ENCODE assay signal across 25 mouse cellular contexts in genomic region chr11:69563373-69563772, GRCm38 (mm10). TPM values are rescaled to one million over a fixed set of nuclear protein-coding genes. Genes with fewer than 3 reads are reported as not detected.
DNase-seq lines count a peak whose midpoint lies in the region; ATAC-seq lines count a peak whose summit lies in the region.
"Had no signal": no experiment of that assay in that cellular context is flagged by ENCODE, and none has a peak within 500 bp of the region (broad histone marks: within the 10 kb centered on the region; RNA-seq: fewer than 3 reads in every experiment).

No protein-coding gene starts in this region.

- no peak overlapping the region for H3K4me2 ChIP-seq in heart, embryonic 13.5 days
- H3K4me2 ChIP-seq in neural tube, embryonic 12.5 days (replicated peaks): no peak overlapping the region
- H3K4me2 ChIP-seq in neural tube, embryonic 15.5 days: no peak overlapping the region
- H3K4me2 ChIP-seq: embryonic facial prominence, embryonic 13.5 days; hindbrain, embryonic 15.5 days; intestine, embryonic 15.5 days; liver, embryonic 12.5 days; neural tube, embryonic 13.5 days had no signal

- ATAC-seq in heart, embryonic 13.5 days (ENCODE audit: extremely low read depth, insufficient number of reproducible peaks, low FRiP score, low TSS enrichment): no peak
- no peak for ATAC-seq in neural tube, embryonic 12.5 days (ENCODE audit: low FRiP score, low read depth)
- no peak for ATAC-seq in neural tube, embryonic 15.5 days (ENCODE audit: low FRiP score)
- ATAC-seq: forebrain, embryonic 14.5 days; intestine, embryonic 15.5 days; liver, embryonic 12.5 days had no signal

- WGBS in heart, embryonic 13.5 days: 46% methylated on average over 13 of the region's 13 CpGs
- 86% methylated on average over 13 of the region's 13 CpGs for WGBS in neural tube, embryonic 12.5 days
- 92% methylated on average over 13 of the region's 13 CpGs for WGBS in neural tube, embryonic 15.5 days
- WGBS in limb, embryonic 10.5 days: 44% methylated on average over 13 of the region's 13 CpGs

- H3K9me3 ChIP-seq in heart, embryonic 13.5 days: no peaks in the 10 kb centered on the region
- no peaks in the 10 kb centered on the region for H3K9me3 ChIP-seq in neural tube, embryonic 12.5 days
- H3K9me3 ChIP-seq in neural tube, embryonic 15.5 days (replicated peaks): no peaks in the 10 kb centered on the region
- no peaks in the 10 kb centered on the region for H3K9me3 ChIP-seq in limb, embryonic 10.5 days (replicated peaks)
- H3K9me3 ChIP-seq: embryonic facial prominence, embryonic 13.5 days; hindbrain, embryonic 15.5 days; intestine, embryonic 15.5 days; liver, embryonic 12.5 days; neural tube, embryonic 13.5 days had no signal

- H3K9ac ChIP-seq in heart, embryonic 13.5 days: peak overlapping the region; percentile 47; the same call in 1 of the 2 replicates
- H3K9ac ChIP-seq in neural tube, embryonic 12.5 days: peak overlapping the region; percentile 13; the same call in 1 of the 2 replicates
- H3K9ac ChIP-seq in neural tube, embryonic 15.5 days (replicated peaks): no peak overlapping the region
- H3K9ac ChIP-seq: embryonic facial prominence, embryonic 13.5 days; hindbrain, embryonic 15.5 days; intestine, embryonic 15.5 days; liver, embryonic 12.5 days; neural tube, embryonic 13.5 days had no signal

- H3K36me3 ChIP-seq in heart, embryonic 13.5 days: peaks cover 62% of the 10 kb centered on the region
- peaks cover 42% of the 10 kb centered on the region for H3K36me3 ChIP-seq in neural tube, embryonic 12.5 days
- H3K36me3 ChIP-seq in neural tube, embryonic 15.5 days: peaks cover 20% of the 10 kb centered on the region
- peaks cover 66% of the 10 kb centered on the region for H3K36me3 ChIP-seq in limb, embryonic 10.5 days

- no peak overlapping the region for H3K27ac ChIP-seq in heart, embryonic 13.5 days (replicated peaks)
- H3K27ac ChIP-seq in neural tube, embryonic 12.5 days: no peak overlapping the region
- no peak overlapping the region for H3K27ac ChIP-seq in neural tube, embryonic 15.5 days (replicated peaks)
- peak overlapping the region; percentile 97 for H3K27ac ChIP-seq in limb, embryonic 10.5 days
- H3K27ac ChIP-seq: embryonic facial prominence, embryonic 13.5 days; gastrocnemius, adult 2 months; hindbrain, embryonic 15.5 days; intestine, embryonic 15.5 days; liver, embryonic 12.5 days; neural tube, embryonic 13.5 days had no signal

- H3K27me3 ChIP-seq in heart, embryonic 13.5 days (replicated peaks): peaks cover 16% of the 10 kb centered on the region; the same call in 1 of the 2 replicates
- H3K27me3 ChIP-seq in neural tube, embryonic 12.5 days (replicated peaks): no peaks in the 10 kb centered on the region
- no peaks in the 10 kb centered on the region for H3K27me3 ChIP-seq in neural tube, embryonic 15.5 days (replicated peaks)
- H3K27me3 ChIP-seq in limb, embryonic 10.5 days (ENCODE audit: low read depth, poor library complexity, severe bottlenecking): no peaks in the 10 kb centered on the region
- H3K27me3 ChIP-seq: embryonic facial prominence, embryonic 13.5 days; hindbrain, embryonic 15.5 days; intestine, embryonic 15.5 days; neural tube, embryonic 13.5 days had no signal

- H3K4me1 ChIP-seq in heart, embryonic 13.5 days: peaks cover 54% of the 10 kb centered on the region
- H3K4me1 ChIP-seq in neural tube, embryonic 12.5 days: peaks cover 37% of the 10 kb centered on the region
- peaks cover 33% of the 10 kb centered on the region for H3K4me1 ChIP-seq in neural tube, embryonic 15.5 days
- peaks cover 77% of the 10 kb centered on the region for H3K4me1 ChIP-seq in limb, embryonic 10.5 days

- no peak overlapping the region for H3K4me3 ChIP-seq in heart, embryonic 13.5 days
- no peak overlapping the region for H3K4me3 ChIP-seq in neural tube, embryonic 12.5 days
- no peak overlapping the region for H3K4me3 ChIP-seq in neural tube, embryonic 15.5 days (replicated peaks)
- H3K4me3 ChIP-seq in limb, embryonic 10.5 days: peak overlapping the region; percentile 92; the same call in 1 of the 2 replicates
- H3K4me3 ChIP-seq: embryonic facial prominence, embryonic 13.5 days; erythroblast, embryonic 14.5 days; gastrocnemius, adult 2 months; hindbrain, embryonic 15.5 days; intestine, embryonic 15.5 days; liver, embryonic 12.5 days; neural tube, embryonic 13.5 days had no signal

- DNase-seq in heart, adult 8-10 months (ENCODE audit: low spot score): no peak
- DNase-seq in limb, embryonic 10.5 days (ENCODE audit: low spot score): peak; percentile 69
- no peak for DNase-seq in thymus, postnatal 4 days
- DNase-seq in kidney, postnatal 10 days: no peak
- DNase-seq: adrenal gland, postnatal 14 days; cerebellum, adult 9-10 months; gastrocnemius, adult 2 months; heart, postnatal 4 days; kidney, postnatal 36 days; lung, adult 2 months; lung, postnatal 14 days; midbrain, embryonic 14.5 days; right cerebral cortex, adult 18-20 months; right cerebral cortex, postnatal 4 days; thymus, postnatal 14 days had no signal

RNA-seq across cellular contexts. Expression of gene Efnb3, which starts 3.4 kb away (rescaled TPM):
- 56.2 and 59.9 TPM in 2 replicates for polyA plus RNA-seq in heart, embryonic 13.5 days (2015; fragmentation: Nextera tagmentation; extraction: Ambion mirVana)
- total RNA-seq in heart, adult 8-10 months (2022): 100 to 1,000 TPM; 105 to 137 (median 128) TPM
- polyA plus RNA-seq in neural tube, embryonic 12.5 days (2016; fragmentation: Nextera tagmentation; extraction: Ambion mirVana): 54.4 and 57.4 TPM in 2 replicates
- 113 and 126 TPM in 2 replicates for polyA plus RNA-seq in neural tube, embryonic 15.5 days (2015; fragmentation: Nextera tagmentation; extraction: Ambion mirVana)
- 44.2 and 55.2 TPM in 2 replicates for polyA plus RNA-seq in limb, embryonic 10.5 days (2016; fragmentation: Nextera tagmentation; extraction: Ambion mirVana)

RNA-seq across cellular contexts. Expression of gene Dnah2, which starts 14.5 kb away (rescaled TPM):
- polyA plus RNA-seq in heart, embryonic 13.5 days (2015; fragmentation: Nextera tagmentation; extraction: Ambion mirVana): 0.07 and 0.28 TPM in 2 replicates
- under 1 TPM; 0.22 to 0.66 (median 0.40) TPM for total RNA-seq in heart, adult 8-10 months (2022)
- polyA plus RNA-seq in neural tube, embryonic 12.5 days (2016; fragmentation: Nextera tagmentation; extraction: Ambion mirVana): 1.6 and 1.9 TPM in 2 replicates
- polyA plus RNA-seq in neural tube, embryonic 15.5 days (2015; fragmentation: Nextera tagmentation; extraction: Ambion mirVana): 3.1 and 3.5 TPM in 2 replicates
- polyA plus RNA-seq in limb, embryonic 10.5 days (2016; fragmentation: Nextera tagmentation; extraction: Ambion mirVana): 1.0 and 1.3 TPM in 2 replicates
- polyA plus RNA-seq: erythroblast, embryonic 14.5 days had no signal

RNA-seq across cellular contexts. Expression of gene Wrap53, which starts 16.7 kb away (rescaled TPM):
- polyA plus RNA-seq in heart, embryonic 13.5 days (2015; fragmentation: Nextera tagmentation; extraction: Ambion mirVana): 16.8 TPM in 2 replicates
- 1 to 10 TPM; 4.6 to 6.7 (median 5.6) TPM for total RNA-seq in heart, adult 8-10 months (2022)
- polyA plus RNA-seq in neural tube, embryonic 12.5 days (2016; fragmentation: Nextera tagmentation; extraction: Ambion mirVana): 32.2 and 32.4 TPM in 2 replicates
- polyA plus RNA-seq in neural tube, embryonic 15.5 days (2015; fragmentation: Nextera tagmentation; extraction: Ambion mirVana): 18.1 and 18.8 TPM in 2 replicates
- polyA plus RNA-seq in limb, embryonic 10.5 days (2016; fragmentation: Nextera tagmentation; extraction: Ambion mirVana): 52.3 and 52.8 TPM in 2 replicates

RNA-seq across cellular contexts. Expression of gene Trp53, which starts 16.8 kb away (rescaled TPM):
- polyA plus RNA-seq in heart, embryonic 13.5 days (2015; fragmentation: Nextera tagmentation; extraction: Ambion mirVana): 82.6 and 86.5 TPM in 2 replicates
- 10 to 100 TPM; 12.8 to 16.3 (median 14.1) TPM for total RNA-seq in heart, adult 8-10 months (2022)
- 116 and 120 TPM in 2 replicates for polyA plus RNA-seq in neural tube, embryonic 12.5 days (2016; fragmentation: Nextera tagmentation; extraction: Ambion mirVana)
- 51.8 and 85.1 TPM in 2 replicates for polyA plus RNA-seq in neural tube, embryonic 15.5 days (2015; fragmentation: Nextera tagmentation; extraction: Ambion mirVana)
- 243 and 267 TPM in 2 replicates for polyA plus RNA-seq in limb, embryonic 10.5 days (2016; fragmentation: Nextera tagmentation; extraction: Ambion mirVana)

RNA-seq across cellular contexts. Expression of gene Atp1b2, which starts 42.4 kb away (rescaled TPM):
- polyA plus RNA-seq in heart, embryonic 13.5 days (2015; fragmentation: Nextera tagmentation; extraction: Ambion mirVana): 24.5 and 25.0 TPM in 2 replicates
- total RNA-seq in heart, adult 8-10 months (2022): 10 to 100 TPM; 12.4 to 16.3 (median 13.1) TPM
- 8.4 and 10.8 TPM in 2 replicates for polyA plus RNA-seq in neural tube, embryonic 12.5 days (2016; fragmentation: Nextera tagmentation; extraction: Ambion mirVana)
- polyA plus RNA-seq in neural tube, embryonic 15.5 days (2015; fragmentation: Nextera tagmentation; extraction: Ambion mirVana): 76.7 and 77.0 TPM in 2 replicates
- polyA plus RNA-seq in limb, embryonic 10.5 days (2016; fragmentation: Nextera tagmentation; extraction: Ambion mirVana): 1.5 TPM in 2 replicates
